Mouse (Mus musculus): ENCODE measurements at regions not wholly inside any gene's neighbourhood (a gene's known extent, or its start where the extent isn't known, plus 50 kb on each side); places are given as distances from the start of the nearest gene placed in this dataset.
"Not testable (repeated sequence)": the region's sequence is repeated elsewhere in the genome, so short reads cannot be mapped to it uniquely, and the experiment has no call there.

DNA sequence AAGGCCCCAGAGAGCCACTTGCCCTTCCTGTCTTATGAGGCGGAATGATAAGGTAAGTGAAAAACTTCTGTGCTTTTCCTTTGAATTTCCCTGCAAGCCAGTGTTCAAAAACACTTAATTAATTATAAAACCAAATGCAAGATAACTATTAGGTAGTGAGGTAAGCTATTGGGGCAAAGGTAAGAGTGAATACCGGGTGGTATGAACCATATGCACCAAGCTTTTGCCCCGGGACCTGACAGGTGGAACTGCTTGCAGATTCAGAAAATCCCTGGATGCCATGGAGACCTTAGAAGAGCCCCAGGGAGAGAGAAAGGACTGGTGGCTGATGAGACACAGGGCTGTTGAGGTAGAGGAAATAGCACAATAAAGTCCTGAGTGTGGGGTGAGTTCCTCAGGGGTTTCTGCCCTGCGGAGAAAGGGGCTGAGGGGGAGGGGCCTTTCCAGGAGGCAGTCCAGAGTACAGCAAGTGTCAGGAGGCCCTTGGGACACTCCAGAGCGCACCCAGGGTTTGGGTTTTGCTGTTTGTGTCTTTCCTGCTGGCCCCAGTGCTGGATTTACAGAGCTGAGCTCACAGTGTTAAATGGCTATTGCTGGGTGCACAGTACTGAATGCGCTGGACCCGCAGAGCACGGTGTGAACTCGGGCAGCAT is 317.1 kb downstream of the Fgf9 start:
- in situ Hi-C loops (cut with MboI, MseI): no loop called here

DNA sequence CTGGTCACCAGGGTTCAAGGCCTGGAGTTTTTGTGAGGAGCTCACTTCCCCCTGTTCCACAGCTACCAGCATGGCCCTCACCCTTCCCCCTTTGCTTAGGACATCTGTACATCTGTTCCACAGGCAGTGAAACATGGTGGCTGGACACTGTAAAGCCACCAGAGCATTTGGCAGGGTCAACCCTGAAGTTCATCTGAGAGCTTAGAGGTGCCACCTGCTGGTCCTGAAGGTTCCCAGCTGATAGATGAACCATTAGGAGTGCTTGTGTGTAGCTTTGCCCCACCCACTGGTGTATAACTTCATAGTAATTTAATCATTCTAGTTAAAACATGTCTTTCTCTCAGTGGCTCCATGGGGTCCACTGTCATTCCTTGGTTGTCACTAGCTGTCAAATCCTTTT is 304.7 kb downstream of the Fgf9 start:
- in situ Hi-C loops (cut with MboI, MseI): no loop called here

DNA sequence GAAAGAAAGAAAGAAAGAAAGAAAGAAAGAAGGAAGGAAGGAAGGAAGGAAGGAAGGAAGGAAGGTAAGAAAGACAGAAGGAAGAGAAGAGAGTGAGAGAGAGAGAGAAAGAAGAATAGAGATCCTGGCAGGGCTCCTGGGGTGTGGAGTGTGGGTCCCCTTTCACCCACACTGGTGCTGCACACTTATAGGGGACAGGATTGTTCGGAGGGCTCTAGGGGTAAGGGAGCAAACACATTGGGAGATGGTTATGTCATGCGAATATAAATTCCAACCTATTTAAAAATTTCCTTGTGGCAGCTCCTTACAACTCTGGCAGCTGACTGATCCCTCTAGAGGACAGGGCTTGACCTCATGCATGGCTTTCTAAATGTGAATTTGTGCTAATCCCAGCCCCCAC is 286.5 kb downstream of the Fgf9 start:
- in situ Hi-C loops (cut with MboI, MseI): no loop called here

DNA sequence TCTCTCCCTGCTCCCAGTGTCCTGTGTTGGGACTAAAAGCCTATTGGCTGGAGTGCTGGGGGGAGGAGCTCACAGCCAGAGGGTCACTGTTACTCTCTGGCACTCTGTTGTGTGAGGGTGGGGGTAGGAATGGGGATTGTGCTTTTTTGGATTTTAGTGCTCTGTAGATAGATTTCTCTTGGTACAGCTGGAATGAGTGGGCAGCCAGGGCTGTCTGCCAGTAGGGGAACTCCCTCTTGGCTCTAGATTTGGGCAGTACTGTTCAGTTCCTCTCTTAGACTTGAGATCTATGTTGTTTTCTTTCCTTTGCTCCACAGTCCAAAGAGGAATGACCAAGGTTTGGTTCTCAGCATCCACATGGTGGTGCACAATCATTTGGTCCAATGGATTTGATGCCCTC is 282.6 kb downstream of the Fgf9 start:
- in situ Hi-C loops (cut with MboI, MseI): no loop called here

DNA sequence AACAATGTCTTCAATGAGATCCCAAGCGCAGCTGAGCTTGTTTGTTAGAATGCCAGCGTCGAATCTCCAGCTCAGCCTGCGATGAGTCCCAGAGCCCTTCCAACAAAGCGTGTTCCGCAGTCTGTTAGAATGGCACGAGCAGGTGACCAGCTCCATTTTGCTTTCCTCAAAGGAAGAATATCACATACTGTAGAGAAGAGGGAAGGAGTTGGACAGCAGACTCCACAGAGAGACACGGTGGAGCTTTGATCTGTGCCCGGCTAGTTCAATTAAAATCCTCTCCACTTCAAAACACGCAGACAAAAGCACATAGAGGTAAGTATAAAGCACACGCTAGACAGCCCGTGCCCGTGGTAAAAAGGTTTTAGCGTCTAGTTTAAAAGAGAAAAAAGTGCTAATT is 265.8 kb downstream of the Fgf9 start:
- in situ Hi-C loops (cut with MboI, MseI): no loop called here

DNA sequence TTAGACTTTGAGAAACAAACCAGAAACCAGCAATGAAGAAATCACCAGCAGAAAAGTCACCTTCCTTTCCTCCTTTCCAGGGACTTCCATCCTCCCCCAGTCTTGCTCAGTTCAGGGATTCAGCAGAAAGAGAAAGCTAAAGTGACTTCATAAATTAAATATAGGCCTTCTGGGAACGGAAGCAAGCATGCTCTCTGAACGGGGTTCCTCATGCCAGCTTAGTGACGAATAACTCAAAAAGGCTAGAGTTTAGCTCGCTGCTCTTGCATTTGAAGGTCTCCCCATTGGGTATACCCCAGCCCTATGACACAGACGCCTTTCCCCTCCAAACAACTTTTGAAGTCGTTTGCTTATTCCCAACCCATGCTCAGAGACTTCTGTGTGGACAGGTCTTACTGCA is 252.8 kb downstream of the Fgf9 start:
- in situ Hi-C loops (cut with MboI, MseI): no loop called here

DNA sequence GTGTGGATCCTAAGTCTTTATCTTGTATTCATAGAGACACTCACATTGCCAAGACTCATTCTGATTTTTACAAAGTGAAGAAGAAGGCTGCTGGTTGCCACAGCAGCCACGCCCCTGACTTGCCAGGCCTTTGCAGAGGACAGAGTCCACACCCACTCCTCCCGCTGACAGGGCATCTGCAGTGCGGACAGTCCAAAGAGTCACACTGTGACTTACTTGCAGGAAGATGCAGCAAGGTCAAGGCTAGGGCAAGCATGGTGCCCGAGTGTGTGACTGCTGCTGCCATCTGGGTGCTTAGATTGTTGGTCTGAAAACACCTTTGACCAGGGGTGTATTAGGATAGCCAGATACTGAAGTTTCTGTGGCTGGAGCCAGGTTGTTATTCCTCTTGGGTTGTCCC is 252.1 kb downstream of the Fgf9 start:
- in situ Hi-C loops (cut with MboI, MseI): no loop called here

DNA sequence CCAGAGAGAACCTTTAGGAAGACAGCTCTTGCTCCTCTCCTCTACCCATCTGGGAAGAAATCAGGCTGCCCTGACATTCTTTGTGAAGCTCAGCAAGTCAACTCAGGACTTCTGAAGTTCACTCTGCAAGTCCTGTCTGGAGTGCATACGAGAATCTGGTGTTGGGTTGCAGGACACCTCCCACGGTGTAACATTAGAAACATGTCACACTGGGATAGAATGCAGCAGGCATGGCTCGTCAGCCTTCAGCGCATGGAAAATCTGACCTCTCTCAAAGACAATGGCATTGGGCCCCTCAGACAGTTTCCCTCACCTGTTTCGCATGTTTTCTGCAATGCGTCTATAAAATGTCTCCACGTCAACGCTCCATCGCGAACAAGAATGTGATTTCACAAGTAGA is 251.5 kb downstream of the Fgf9 start:
- in situ Hi-C loops (cut with MboI, MseI): no loop called here

DNA sequence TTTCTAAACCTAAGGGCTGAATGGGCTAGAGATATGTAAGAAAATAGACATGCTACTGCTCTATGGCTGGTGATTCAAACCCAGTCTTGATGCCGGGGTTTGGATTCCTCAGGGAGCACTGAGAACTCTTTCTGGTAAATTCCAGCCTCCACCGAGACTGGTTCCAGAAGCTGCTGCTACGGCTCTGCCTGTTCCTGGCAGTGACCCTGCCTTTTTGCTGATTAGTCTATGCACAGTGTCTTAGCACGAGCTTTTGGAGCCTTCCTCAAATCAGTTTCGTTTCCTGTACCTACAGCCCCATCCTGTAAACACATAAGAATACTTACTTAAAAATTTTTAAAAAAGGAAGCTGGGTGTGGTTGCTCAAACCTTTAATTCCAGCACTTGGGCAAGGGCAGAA is 250.9 kb downstream of the Fgf9 start:
- in situ Hi-C loops (cut with MboI, MseI): no loop called here

DNA sequence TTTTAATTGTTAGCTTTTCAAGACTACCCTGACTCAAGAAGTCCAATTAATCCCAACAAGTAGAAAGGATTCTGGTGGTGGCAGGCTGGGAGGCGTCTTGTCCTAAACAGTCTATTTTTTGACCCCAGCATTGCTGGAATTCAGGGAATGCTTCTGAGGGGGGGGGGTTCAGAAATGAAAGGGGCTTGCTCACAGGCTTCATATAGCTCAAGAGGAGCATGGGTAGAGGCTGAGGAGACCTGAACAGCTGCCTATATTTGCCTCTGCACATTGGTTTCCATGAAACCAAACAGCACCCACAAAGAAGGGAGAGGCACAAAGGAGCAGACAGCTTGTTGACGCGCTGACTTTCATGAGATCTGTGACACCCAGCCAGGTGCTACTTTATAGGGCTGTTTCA is 247.3 kb downstream of the Fgf9 start:
- in situ Hi-C loops (cut with MboI, MseI): no loop called here

DNA sequence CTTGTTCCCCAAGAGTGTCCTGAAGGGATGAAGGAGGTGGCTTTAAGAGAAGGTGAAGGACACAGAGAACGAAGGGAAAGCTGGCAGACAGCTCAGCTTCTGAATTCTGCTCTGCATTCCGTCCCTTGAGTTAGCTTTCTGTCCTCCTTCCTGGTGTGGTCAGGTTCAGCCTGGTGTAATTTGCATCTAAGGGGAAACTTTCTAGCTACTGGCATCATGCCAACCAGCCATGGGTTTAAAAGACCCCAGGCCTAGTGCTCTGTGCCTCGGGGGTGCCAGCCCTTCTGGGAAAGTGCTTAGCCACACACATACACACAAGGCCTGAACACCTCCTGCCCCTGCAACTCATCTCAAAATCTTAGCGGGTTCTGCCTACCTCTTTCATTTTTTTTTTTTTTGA is 246.9 kb downstream of the Fgf9 start:
- in situ Hi-C loops (cut with MboI, MseI): no loop called here

DNA sequence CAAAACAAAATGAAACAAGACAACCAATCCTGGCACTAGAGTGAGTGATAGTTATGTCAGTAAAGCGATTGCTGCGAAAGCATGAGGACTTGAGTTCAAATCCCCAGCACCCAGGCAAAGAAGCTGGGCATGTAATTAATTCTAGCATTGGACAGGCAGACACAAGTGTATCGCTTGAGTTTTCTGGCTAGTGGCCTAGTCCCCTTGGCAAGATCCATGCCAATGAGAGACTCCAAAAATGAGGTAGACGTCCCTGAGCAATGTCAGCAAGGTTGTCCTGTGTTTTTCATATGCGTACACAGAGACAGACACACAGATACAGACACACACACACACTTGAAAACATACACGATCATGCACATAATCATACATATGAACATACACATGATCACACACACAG is 237.3 kb downstream of the Fgf9 start:
- in situ Hi-C loops (cut with MboI, MseI): no loop called here

DNA sequence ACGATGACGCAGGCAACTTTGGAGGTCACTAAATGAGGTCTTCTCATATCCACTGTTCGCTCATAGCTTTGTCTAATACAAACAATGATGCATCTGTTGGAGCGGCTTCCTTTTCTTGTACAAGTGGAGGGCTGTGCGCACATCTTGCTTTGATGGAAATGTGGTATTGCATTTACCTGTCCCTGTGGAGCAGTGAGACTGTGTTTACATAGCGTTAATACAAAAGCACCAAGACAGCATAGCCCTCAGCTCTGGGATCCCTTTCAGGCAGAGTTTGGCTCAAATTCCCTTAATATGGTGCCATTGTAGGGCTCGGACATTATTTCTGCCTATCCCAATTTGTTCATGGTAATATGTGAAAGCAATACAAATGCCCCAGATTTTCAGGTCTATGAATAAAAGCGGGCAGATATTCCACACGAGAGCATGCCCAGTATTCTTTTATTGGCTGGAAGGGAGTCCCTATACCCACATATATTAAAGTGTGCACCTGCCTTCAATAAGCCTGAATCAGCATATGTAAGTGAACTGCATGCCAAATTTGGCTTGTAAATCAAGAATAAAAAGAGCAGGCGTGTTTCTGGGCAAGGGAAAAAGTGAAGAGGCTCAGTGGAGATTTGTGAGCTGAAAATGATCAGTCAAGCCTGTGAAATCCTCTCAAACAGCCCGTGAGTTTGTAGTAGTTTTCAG is 236.6 kb downstream of the Fgf9 start:
- in situ Hi-C loops (cut with MboI, MseI): no loop called here

DNA sequence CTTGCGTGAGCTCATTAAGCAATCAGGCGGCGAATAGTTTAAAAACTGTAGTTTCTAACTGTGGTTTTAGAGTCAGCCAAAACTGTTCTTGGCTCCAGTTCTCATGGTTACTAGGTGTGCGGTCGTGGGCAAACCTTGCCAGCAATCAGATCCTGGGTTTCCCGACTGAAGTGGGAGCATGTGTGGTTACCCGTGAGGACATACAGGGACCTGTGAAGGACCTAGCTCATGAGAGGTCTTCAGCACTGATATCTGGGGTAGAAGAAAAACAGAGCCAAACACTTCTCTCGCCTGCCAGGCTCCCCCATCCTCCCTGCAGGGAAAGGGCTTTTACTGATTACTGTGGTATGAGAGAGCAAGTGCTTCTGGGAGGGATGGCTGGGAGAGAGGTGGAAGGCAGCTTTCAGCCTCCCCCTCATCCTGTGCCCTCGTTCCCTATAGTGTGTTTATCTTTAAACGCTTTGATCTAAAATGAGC is 230.1 kb downstream of the Fgf9 start:
- in situ Hi-C loops (cut with MboI, MseI): no loop called here

DNA sequence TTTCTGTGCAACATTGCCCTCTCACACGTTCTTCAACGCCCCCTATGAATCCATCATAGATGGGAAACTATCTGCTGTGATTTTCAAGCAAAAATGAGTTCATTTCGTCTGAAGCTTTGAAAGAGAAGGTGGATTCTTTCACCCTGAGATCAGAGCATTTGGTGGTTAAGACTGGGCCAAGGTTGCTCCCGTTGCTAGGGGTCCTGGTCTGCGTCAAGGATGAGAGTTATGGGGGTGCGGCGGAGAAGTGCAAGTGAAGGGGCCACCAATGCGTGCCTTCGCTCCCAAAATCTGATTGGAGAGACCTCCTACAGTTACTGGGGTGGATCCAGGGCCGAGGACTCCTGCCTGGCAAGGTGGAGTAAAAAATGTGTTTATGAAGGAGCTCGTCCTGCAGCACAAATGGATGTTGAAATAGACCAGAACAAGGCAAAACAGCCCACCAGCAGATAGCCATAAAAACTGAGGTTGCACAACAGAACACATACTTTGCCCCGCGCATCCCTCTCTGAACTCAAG is 215.7 kb downstream of the Fgf9 start:
- in situ Hi-C loops (cut with MboI, MseI): no loop called here

DNA sequence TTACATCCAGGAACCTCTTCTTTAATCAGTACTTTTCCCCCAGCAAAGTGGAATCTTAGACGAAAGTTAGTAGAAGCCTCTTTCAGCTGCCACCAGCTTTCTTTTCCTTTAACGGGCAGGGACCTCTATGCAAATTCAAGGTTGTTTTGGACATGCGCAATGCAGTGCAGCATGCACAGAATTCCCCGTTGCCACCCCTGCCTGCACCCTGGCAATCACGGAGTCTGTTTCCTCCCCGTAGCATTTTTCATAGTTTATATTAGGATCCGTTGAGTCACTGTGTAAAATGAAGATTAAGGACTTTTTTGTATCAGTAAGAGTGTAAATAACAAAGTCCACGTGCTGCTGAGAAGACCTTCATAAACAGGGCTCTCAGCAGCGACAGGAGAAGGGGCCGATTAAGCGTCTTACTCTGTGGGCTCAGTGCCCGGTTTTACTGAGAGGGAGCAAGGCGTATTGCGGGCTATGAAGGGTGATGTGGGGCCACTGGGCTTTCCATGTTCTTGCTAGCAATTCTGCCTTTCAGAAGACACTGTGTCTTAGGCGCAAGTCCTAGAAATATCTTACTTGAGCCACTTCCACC is 212.5 kb downstream of the Fgf9 start:
- in situ Hi-C loops (cut with MboI, MseI): no loop called here

DNA sequence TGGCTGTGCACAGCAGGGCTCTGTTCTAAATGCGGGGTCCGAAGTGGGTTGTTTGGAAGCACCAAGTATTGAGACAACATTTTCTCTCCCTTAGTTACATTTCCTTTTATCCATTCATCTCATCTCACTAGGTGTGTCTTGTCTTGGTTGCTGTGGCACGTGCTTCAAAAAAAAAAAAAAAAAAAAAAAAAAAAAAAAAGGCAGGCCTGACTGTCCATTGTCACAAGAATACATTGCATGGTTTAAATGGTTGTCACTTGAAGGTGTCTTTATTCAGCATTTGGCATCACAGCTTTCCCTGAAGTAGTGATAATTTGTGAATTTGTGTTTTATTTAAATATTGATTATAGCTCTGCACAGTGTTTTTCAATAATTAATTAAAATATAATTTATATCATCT is 211.9 kb downstream of the Fgf9 start:
- in situ Hi-C loops (cut with MboI, MseI): no loop called here

DNA sequence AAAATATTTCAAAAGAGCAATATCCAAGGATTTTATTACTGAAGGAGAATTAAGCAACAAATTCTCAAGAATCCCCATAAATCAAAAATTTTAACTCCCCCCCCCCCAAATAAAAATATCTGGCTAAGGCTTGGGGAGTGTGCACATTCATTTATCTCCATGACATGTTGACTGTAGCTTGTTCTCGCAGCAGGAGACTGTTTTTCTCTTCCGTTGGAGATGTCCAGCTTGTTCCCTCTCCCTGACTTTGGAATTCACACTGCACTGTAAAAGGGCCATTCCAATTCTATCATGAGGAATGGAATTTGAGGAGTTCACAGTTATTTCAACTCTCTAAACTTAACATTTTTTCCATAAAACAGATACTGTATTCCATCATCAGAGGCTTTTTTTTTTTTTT is 204.1 kb downstream of the Fgf9 start:
- in situ Hi-C loops (cut with MboI, MseI): not testable (repeated sequence)

DNA sequence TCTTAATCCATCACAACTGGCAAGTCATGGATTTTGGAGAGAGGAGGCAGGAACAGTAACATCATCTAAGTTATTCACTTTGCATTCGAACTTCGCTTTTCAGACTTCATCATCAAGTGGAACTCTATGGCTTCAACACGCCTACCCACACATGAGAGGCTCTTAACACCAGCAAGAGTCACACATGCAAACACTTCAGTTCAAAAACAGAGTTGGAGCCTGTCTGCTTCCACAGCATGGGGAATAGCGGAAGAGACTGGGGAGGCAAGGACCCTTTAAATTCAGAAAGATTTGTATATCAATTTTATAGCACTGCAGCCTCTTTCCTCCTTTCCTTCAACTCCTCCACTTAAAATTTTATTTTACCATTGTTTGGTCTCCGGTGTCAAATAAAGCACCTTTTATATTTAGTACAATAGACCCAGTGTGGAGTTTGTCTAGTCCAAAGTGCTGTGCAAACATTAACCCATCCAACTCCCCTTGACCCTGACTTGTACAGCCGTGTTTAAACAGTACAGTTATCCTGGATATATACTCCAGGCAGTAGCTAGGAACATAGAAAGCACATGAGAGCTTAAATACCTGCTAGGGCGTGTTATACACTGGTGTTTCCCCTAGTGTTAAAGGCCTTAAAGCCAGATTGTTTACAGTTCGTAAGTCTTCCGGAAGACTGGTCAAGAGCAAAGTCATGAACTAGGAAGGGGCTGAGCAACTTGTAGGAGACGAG is 203.5 kb downstream of the Fgf9 start:
- in situ Hi-C loops (cut with MboI, MseI): no loop called here

DNA sequence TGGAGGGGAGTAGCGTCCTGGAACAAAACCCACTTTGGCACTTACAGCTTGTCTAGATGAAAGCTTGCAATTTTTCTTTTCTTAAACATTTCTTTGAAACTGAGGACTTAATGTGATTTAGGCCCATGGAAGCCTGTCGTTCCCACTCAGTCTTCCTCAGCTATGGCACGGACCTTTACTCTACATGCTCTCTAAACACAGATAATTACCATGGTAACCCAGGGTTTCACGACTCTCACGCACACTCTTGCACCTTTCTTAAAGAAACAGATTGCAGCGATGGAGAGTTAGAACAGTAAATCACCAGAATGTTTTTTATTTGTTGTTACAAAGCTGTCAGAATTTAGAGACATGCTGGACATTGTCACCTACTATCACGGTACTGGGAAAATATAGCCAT is 195.0 kb downstream of the Fgf9 start:
- in situ Hi-C loops (cut with MboI, MseI): no loop called here

DNA sequence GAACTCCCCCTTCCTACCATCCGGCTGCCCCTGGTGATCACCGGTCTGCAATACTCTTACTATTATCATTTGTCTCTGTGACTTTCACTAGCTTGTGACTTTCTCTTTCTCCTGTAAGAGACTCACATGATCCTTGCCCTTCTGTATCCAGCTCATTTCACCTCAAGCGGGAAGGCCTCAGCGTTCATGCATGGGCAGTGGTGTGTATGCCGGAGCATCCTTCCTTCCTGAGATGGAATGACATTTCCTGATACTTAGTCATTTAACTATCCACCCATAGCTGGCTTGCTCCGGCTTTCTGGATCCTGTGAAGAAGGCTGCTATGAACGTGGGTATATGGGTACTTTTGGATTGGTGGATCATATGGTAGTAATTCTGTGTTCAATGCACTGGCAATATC is 194.1 kb downstream of the Fgf9 start:
- in situ Hi-C loops (cut with MboI, MseI): no loop called here

DNA sequence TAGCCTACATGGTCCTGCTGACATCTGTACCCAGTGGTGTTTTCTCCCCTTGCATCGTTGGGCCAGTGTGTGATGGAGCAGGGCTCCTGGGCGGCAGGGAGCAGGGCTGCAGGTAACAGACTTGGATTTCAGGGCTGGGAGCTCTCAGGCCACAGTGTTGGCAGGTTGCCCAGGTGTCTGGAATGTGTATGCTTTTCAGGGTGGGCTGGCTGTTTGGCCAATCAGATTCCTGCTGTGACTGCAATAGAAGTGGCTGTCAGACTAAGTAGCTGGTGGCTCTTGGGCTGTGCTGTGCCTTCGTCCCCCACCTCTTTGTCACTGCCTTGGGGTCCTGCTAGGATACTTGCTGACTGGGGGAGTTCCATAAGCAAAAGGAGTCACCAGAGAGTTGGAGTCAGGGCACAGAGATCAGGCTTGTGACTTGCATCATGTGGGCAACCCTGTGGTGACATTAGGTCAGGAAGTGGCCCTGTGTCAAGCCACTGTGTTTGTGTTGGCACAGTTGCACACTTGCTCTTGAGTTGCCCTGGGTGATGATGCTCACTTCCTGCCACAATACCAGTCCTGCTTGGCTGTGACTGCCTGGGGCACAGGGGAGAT is 183.1 kb downstream of the Fgf9 start:
- in situ Hi-C loops (cut with MboI, MseI): no loop called here

All from regulatory T cell (primary cell).